Mouse (Mus musculus) testis, postnatal 14 days (tissue): ENCODE measurements around the gene Babam1.
"Not testable (repeated sequence)": the region's sequence is repeated elsewhere in the genome, so short reads cannot be mapped to it uniquely, and the experiment has no call there.

Source experiments
- DNase-seq: peaks from one replicate; pipeline ENCODE4 v3.0.0; 2021; ENCODE audit warnings: low spot score

The Babam1 gene

DNA sequence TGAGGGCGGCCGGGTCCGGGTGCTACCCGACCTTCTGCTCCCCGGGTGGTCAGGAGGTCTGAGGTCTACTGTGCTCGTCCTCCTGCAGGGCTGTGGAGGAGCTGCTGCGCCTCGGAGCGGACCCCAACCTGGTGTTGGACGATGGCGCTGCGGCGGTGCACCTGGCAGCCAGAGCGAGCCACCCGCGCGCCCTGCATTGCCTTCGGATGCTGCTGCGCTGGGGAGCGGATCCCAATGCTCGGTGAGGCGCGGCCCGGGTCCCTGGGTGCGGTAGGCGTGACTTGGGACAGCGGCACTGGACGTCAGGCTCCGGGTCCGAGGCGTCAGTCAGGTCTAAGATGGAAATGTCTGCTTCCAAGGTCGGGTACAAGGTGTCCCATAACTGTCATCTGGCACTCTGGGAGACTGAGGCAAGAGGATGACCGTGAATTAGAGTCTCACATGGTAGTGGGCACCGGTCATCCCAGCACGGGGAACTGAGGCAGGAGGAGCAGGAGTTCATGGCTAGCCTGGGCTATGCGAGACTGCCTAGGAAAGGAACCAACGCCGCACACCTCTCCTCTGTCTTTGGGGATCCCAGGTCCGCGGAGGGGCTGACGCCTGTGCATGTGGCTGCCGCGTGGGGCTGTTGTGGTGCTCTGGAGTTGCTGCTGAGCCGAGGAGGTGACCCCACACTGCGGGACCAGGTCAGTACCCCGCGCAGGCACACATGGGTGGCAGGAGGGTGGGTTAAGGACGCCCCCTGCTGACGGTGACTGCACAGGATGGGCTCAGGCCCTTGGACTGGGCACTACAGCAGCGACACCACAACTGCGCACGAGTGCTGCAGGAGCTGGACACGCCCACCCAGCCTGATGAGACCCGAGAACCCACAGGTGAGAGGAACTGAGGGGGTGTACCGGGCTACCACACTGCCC, 9.7 kb downstream of the Babam1 start:
- DNase-seq: peak; percentile 60

DNA sequence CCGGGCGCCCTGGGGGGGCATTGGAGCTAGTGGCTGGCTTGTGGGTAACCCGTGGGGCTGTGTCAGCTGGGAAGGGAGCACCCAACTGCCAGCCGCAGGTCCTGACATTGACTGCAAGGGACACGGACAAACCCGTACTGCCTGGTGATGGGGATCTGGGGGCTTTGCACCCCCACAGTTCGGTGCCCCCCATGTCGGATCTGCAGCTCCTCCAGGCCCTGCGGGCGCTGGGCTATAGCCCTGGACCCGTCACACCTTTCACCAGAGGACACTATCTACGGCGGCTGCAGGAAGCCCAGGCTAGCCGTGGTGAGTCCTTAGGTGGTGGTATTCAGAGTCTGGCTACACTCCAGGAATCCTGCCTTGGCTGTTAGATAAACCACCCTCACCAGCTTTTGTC, 10.8 kb downstream of the Babam1 start:
- no peak for DNase-seq

DNA sequence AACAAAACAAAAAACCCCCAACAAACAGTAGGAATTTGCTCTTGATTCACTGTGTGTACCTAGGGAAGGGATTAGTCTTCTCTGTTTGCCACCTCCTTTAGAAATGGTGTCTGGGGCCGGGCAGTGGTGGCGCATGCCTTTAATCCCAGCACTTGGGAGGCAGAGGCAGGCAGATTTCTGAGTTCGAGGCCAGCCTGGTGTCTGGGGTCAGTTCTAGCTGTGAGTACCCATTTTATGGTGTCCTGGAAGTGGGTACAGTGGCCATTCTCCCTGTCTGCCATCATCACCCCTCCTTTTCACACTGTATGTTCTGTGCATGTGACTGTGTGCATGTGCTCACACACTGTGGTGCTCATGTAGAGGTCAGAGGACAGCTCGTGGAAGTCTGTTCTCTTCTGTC, 11.6 kb downstream of the Babam1 start:
- DNase-seq: no peak

DNA sequence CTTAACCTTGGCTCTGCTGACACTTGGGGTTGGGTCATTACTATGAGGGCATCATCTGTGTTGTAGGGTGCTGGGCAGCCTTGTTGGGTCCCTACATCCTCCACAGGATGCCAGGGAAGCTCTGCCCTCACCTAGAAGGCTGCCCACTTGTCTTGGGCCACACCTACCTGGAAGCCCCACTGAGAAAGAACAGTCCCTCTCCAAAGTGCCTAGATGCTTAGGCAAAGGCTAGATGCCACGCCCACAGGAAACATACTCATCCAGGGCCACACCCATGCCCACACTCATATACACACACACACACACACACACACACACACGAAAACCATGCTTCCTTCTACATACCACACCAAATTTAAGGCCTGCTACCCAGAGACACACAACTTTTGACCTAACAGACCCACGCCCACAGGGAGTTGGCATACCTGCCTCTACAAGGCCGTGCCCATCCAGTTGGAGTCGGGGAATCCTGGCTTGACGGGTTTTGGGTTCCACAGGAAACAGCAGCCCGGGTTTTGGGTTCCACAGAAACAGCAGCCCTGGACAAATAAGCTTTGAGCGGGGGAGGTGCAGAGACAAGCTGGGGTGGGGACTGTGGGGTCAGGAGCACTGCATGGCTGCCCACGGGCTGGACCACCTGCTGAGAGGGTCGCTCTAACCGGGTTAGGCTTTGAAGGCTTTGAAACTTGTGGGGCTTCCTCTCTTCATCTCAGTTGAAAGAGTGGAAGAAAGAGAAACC, 15.0 kb downstream of the Babam1 start:
- DNase-seq: no peak

DNA sequence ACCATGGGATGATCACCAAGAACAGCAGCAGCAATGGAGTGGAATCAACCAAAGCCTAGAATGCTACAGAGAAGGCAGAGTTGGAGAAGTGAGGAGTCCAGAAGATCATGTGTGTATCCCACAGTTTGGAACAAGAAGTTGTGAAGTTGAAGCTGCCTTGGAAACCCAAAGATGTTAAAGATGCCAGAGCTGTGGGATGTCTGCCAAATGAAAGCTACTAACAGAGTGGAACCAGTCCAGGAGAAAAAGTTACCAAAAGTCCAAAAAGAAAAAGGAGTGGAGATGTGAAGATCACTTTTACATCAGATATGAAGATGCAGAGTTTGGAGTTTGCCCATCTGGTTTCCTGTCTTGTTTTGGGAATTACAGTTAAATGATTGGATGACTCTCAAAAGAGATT, 25.5 kb downstream of the Babam1 start:
- no peak for DNase-seq

DNA sequence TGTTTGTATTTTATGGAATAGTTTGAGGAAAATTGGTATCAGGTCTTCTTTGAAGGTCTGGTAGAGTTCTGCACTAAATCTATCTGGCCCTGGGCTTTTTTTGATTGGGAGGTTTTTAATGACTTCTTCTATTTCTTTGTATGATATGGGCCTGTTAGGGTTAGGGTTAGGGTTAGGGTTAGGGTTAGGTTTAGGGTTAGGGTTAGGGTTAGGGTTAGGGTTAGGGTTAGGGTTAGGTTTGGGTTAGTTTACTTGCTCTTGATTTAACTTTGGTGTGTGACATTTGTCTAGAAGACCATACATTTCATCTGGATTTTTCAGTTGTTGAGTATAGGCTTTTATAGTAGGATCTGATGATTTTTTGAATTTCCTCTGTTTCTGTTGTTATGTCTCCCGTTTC, 36.3 kb downstream of the Babam1 start:
- not testable (repeated sequence) for DNase-seq

DNA sequence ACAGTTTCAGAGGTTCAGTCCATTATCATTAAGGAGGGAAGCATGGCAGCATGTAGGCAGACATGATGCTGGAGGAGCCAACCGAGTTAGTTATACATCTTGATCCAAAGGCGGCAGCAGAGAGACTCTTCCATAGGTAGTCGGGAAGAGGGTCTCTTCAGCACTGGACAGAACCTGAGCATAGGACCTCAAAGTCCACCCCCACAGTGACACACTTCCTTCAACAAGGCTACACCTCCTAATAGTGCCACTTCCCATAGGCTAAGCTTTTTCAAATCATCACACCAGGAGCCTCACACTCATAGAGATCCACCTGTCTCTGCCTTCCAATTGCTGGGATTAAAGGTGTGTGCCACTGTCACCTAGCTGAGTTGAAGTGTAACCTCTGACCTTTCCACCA, 40.4 kb downstream of the Babam1 start:
- DNase-seq: no peak

DNA sequence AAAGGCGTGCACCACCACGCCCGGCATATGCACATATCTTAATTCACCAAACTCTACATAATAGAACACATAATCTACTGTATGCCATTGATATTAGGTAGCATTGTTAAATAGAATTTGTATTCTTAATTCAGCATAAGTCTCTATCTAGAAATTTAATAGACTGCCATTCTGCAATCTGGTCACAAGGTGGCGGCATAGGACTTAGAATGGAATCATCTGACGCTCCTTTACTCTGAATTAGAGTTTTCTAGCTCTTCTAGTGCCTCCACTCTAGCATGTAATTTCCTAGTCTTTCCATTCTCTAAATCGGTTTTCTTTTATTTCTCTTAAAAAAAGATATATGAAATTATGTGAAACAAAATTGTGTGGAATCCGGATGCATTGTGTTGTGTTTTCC, 44.7 kb downstream of the Babam1 start:
- DNase-seq: no peak

DNA sequence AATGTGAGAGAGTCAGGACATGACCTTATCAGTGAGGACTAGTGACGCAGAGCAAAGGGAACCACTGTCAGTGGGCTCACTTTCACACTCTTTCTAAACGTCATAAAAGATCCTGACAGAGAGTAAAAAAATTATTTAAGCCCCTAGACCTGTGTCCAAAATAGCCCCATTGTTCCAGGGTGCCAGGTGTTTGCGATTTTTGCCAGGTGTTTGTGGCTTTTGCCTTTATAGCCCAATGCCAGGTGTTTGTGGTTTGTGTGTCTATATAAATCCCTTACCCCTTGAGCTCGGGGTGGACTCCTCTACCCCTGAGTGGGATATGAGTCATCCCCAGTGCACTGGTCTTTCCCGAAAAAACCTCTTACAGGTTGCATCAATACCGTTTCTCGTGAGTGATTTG, 48.4 kb downstream of the Babam1 start:
- DNase-seq: no peak

DNA sequence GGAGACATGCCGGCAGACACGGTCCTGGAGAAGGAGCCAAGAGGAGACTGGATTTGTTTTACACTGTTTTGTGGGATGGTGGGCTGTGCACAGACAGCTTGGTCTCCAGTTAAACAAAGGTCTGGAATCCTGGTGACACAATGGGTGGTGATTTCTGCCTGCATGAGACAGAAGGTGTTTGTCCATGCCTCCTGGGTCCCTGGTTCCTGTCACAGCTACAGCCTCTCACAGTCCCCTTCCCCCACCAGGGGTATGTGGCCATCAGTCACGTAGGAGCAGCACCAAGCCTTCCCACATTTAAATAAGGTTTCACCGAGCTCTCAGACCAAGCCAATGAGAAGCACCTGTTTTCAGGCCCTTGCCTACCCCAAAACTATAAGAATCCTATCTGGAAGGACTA, 54.7 kb downstream of the Babam1 start:
- DNase-seq: no peak

DNA sequence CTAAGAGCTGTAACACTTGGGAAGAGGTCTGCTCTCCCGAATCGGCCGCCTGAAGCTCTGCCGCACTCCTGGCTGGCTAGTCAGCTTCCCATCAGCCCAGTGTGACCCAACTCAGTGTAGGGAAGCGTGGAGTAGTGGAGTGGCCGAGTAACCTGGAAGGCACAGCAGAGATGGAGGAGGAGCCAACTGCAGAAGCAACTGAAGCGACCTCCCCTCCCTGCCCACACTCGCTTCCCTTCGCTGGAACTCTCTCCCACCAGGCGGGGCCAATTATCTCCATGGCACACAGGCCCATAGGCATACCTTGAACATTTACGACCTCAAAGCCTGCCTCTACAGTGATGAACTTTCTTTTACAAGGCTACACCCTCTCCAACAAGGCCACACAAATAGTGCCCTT, 55.1 kb downstream of the Babam1 start:
- DNase-seq: no peak

DNA sequence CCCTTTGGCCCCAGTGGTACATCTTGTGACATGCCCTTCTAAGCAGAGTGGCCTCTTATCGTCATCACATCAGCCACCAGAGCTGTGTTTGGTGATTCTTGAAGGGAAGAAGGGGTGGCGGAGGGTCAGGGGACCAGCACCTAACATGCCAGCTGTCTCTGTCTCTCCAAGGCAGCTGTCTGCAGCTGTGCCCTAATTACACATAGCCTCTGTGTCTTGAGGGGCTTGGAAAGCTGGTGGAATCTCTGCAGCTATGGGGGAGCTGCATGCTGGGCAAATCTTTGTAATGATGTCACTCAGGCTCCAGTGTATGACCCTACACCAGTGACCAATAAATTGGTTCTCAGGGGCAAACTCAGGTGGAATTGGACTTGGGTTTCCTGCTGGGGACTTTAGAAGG, 56.0 kb downstream of the Babam1 start:
- no peak for DNase-seq
